Mouse (Mus musculus) limb, embryonic 15.5 days (tissue): ENCODE measurements around the gene Coq10b. TPM values are rescaled to one million over a fixed set of nuclear protein-coding genes. Genes with fewer than 3 reads are reported as not detected.
"Not testable (repeated sequence)": the region's sequence is repeated elsewhere in the genome, so short reads cannot be mapped to it uniquely, and the experiment has no call there.

Experiments
- ATAC-seq: fragments of 200-750 bp; cut with Nextera tagmentation; 2 replicates; pipeline ENCODE4 v1.8.0; 2017; ENCODE audit warnings: low read depth, moderate TSS enrichment; ENCODE audit not compliant: insufficient number of reproducible peaks, low FRiP score, low TSS enrichment
- H3K27ac ChIP-seq: fragments of 300-500 bp; sonication (generic); 2 replicates; pipeline ENCODE4 v1.5.1; 2015; ENCODE audit warnings: moderate library complexity, mild to moderate bottlenecking, inconsistent platforms
- H3K27me3 ChIP-seq: fragments of 300-500 bp; sonication (generic); 2 replicates; pipeline ENCODE4 v1.6.1; 2015; ENCODE audit warnings: inconsistent platforms
- H3K36me3 ChIP-seq: fragments of 300-500 bp; sonication (generic); 2 replicates; pipeline ENCODE4 v1.6.1; 2015; ENCODE audit warnings: inconsistent platforms
- H3K4me1 ChIP-seq: fragments of 300-500 bp; sonication (generic); 2 replicates; pipeline ENCODE4 v1.6.1; 2015; ENCODE audit warnings: inconsistent platforms
- H3K4me2 ChIP-seq: fragments of 300-500 bp; sonication (generic); 2 replicates; pipeline ENCODE4 v1.6.1; 2015; ENCODE audit warnings: mild to moderate bottlenecking, inconsistent platforms
- H3K4me3 ChIP-seq: fragments of 300-500 bp; sonication (generic); 2 replicates; pipeline ENCODE4 v1.5.1; 2015; ENCODE audit warnings: mild to moderate bottlenecking, inconsistent platforms
- H3K9ac ChIP-seq: fragments of 300-500 bp; sonication (generic); 2 replicates; pipeline ENCODE4 v1.6.1; 2015; ENCODE audit warnings: inconsistent platforms
- H3K9me3 ChIP-seq: fragments of 300-500 bp; sonication (generic); 2 replicates; pipeline ENCODE4 v1.6.1; 2016; ENCODE audit warnings: inconsistent platforms
- WGBS: fragments of 180-500 bp; shearing (Covaris S2); methylation state at CpG from one replicate; pipeline ENCODE4 v1.1.7; 2015; 5-methylcytosine and 5-hydroxymethylcytosine counted together
- polyA plus RNA-seq: library from polyadenylated mRNA; unstranded; fragments of >200 nt; fragmentation: Nextera tagmentation; extraction: Ambion mirVana; gene quantifications from 2 replicates; pipeline ENCODE4 v1.2.1, GENCODE M21; 2015

Gene Coq10b
- 19.9 and 22.2 TPM in 2 replicates for polyA plus RNA-seq

DNA sequence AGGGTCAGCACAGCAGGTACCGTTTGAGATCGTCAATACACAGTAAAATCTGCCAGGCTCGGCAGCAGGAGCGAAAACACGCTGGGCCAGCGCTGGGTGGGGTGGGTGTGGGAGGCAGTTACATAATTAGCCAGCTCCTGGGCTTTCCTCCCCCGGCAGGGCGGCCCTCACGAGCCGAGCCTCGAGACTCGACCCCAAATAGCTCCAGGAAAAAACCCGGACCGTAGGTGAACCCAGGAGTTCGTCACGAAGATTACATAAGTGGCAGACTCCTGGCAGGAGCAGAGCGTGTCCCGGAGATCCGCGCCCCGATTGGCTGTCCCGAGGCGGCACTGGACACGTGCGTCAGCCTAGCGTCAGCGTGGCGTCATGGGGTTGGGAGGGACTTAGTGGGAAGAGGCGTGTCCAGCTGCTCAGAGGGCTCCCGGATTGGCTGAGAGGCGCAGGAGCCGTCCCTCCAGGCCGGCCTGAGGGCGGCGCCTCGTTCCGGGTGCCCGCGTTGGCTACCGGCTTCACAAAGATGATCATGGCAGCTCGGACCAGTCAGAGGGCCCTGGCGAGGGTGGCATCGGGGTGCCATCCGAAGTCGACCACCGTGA lies at the start of gene Coq10b:
Gene Coq10b (plus strand): TSS at position 416 of the 599 bp plus-strand sequence.
- Histone ChIP-seq H3K4me1 (peaks cover 11% of the 10 kb centered on the region), H3K36me3 (peaks cover 3% of the 10 kb centered on the region; the same call in 1 of the 2 replicates), H3K9me3 (no peaks in the 10 kb centered on the region), H3K9ac (peak within 1 kb of the TSS; percentile 60), H3K4me3 (peak within 1 kb of the TSS; percentile 79), H3K27ac (peak within 1 kb of the TSS; percentile 82), H3K4me2 (peak within 1 kb of the TSS; percentile 76), H3K27me3 (no peaks in the 10 kb centered on the region)
- ATAC-seq: peak; percentile 100
- 0% methylated on average over 46 of the region's 46 CpGs for WGBS

GRCm38 (mm10) chr1:55008313-55008712 lies 44.3 kb upstream of the Coq10b start:
- ATAC-seq, H3K4me2 ChIP-seq, H3K9me3 ChIP-seq, H3K27ac ChIP-seq, H3K9ac ChIP-seq, H3K4me1 ChIP-seq, H3K27me3 ChIP-seq, H3K4me3 ChIP-seq: not testable (repeated sequence)
- H3K36me3 ChIP-seq: peaks cover 60% of the 10 kb centered on the region
- 91% methylated on average over 2 of the region's 2 CpGs for WGBS

GRCm38 (mm10) chr1:55012513-55012912 lies 40.1 kb upstream of the Coq10b start:
- Histone ChIP-seq H3K4me2 (no peak overlapping the region), H3K27me3 (no peaks in the 10 kb centered on the region), H3K27ac (no peak overlapping the region), H3K9ac (no peak overlapping the region), H3K36me3 (peaks cover 63% of the 10 kb centered on the region), H3K4me1 (no peaks in the 10 kb centered on the region), H3K9me3 (no peaks in the 10 kb centered on the region), H3K4me3 (no peak overlapping the region)
- 61% methylated on average over 3 of the region's 3 CpGs for WGBS
- ATAC-seq: no peak

DNA sequence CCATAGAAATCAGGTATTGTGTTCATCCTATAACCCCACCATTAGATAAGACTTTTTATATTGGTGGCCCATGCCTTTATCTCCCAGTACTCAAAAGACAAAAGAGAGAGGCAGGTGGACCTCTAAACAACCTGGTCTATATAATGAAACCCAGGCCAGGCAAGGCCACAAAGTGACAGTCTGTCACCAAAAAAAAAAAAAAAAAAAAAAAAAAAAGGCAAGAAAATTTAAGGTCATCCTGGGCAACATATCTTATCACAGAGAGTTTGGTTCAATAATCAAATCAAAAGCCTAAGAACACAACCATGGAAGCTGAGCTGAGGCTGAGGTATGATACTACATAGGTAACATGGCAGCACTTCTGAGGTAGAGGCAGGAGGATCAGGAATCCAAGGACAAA lies 30.7 kb upstream of the Coq10b start:
- H3K4me1 ChIP-seq: peaks cover 5% of the 10 kb centered on the region; the same call in 1 of the 2 replicates
- H3K4me3 ChIP-seq: no peak overlapping the region
- ATAC-seq: no peak
- no peak overlapping the region for H3K4me2 ChIP-seq
- no peak overlapping the region for H3K27ac ChIP-seq
- no peak overlapping the region for H3K9ac ChIP-seq
- H3K36me3 ChIP-seq: peaks cover 16% of the 10 kb centered on the region; the same call in 1 of the 2 replicates
- no peaks in the 10 kb centered on the region for H3K9me3 ChIP-seq
- H3K27me3 ChIP-seq: no peaks in the 10 kb centered on the region

DNA sequence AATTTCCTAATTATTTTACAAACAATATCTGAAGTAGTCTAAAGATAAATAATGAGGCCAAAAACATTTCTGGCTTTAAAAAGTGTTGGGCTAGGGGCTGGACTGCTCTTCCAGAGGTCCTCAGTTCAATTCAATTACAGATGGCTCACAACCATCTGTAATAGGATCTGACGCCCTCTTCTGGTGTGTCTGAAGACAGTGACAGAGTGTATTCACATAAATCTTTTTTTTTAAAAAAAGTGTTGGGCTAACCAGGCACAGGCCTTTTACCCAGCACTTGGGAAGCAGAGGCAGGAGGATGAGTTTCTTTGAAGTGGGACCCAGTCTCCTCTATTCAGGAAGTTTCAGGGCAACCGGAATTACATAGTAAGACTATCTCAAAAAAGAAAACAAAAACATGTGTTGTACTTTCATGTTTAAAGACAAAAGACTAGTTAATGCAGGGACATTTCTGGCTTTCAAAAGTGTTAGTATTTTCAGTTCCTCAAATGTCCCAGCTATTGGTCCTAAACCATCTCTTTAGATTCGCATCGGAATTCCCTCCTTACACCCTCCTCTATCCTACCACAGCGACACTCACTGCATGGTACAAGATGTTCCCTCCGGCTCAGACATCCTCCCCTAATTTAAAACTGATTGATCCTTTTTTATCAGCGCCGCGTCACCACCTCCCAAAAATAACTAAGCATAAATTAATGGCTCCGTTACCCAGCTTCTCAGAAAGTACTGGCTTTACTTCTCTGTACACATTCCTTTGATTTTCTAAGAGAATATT lies 26.7 kb upstream of the Coq10b start:
- Histone ChIP-seq H3K4me1 (peaks cover 5% of the 10 kb centered on the region; the same call in 1 of the 2 replicates), H3K9me3 (no peaks in the 10 kb centered on the region), H3K4me3 (peak overlapping the region; percentile 88), H3K27me3 (no peaks in the 10 kb centered on the region), H3K36me3 (no peaks in the 10 kb centered on the region), H3K9ac (peak overlapping the region; percentile 96), H3K4me2 (peak overlapping the region; percentile 51), H3K27ac (peak overlapping the region; percentile 96)
- no peak for ATAC-seq
- whole genome bisulfite sequencing: 9% methylated on average over 10 of the region's 10 CpGs

GRCm38 (mm10) chr1:55026444-55027252 lies 25.9 kb upstream of the Coq10b start:
- H3K27me3 ChIP-seq: no peaks in the 10 kb centered on the region
- WGBS: under 1% methylated on average over 55 of the region's 55 CpGs
- peak overlapping the region; percentile 96 for H3K27ac ChIP-seq
- no peaks in the 10 kb centered on the region for H3K36me3 ChIP-seq
- peak overlapping the region; percentile 51 for H3K4me2 ChIP-seq
- H3K4me1 ChIP-seq: peaks cover 5% of the 10 kb centered on the region; the same call in 1 of the 2 replicates
- H3K9me3 ChIP-seq: no peaks in the 10 kb centered on the region
- H3K9ac ChIP-seq: peak overlapping the region; percentile 96
- peak; percentile 16; the same call in 1 of the 2 replicates for ATAC-seq
- peak overlapping the region; percentile 88 for H3K4me3 ChIP-seq

- peak; percentile 99 for ATAC-seq
- Histone ChIP-seq H3K27me3 (no peaks in the 10 kb centered on the region), H3K4me1 (peaks cover 5% of the 10 kb centered on the region; the same call in 1 of the 2 replicates), H3K27ac (peak within 1 kb of the TSS; percentile 96), H3K4me2 (peak within 1 kb of the TSS; percentile 51), H3K9me3 (no peaks in the 10 kb centered on the region), H3K4me3 (peak within 1 kb of the TSS; percentile 88), H3K36me3 (no peaks in the 10 kb centered on the region), H3K9ac (peak within 1 kb of the TSS; percentile 96)
- 2% methylated on average over 46 of the region's 46 CpGs for WGBS
These were observed 25.2 kb upstream of the Coq10b start, which contains the start of gene Sf3b1 for GRCm38 (mm10) chr1:55027253-55027801. TSS of gene Sf3b1 (minus strand) at chr1:55027481.

- Histone ChIP-seq H3K4me1 (peaks cover 5% of the 10 kb centered on the region; the same call in 1 of the 2 replicates), H3K27me3 (no peaks in the 10 kb centered on the region), H3K27ac (no peak overlapping the region), H3K36me3 (no peaks in the 10 kb centered on the region), H3K4me2 (peak overlapping the region; percentile 51), H3K9me3 (no peaks in the 10 kb centered on the region), H3K9ac (no peak overlapping the region; the same call in 1 of the 2 replicates), H3K4me3 (peak overlapping the region; percentile 88)
- 91% methylated on average over 1 of the region's 1 CpGs for WGBS
- ATAC-seq: no peak
These were observed 24.6 kb upstream of the Coq10b start for GRCm38 (mm10) chr1:55027966-55028365.

DNA sequence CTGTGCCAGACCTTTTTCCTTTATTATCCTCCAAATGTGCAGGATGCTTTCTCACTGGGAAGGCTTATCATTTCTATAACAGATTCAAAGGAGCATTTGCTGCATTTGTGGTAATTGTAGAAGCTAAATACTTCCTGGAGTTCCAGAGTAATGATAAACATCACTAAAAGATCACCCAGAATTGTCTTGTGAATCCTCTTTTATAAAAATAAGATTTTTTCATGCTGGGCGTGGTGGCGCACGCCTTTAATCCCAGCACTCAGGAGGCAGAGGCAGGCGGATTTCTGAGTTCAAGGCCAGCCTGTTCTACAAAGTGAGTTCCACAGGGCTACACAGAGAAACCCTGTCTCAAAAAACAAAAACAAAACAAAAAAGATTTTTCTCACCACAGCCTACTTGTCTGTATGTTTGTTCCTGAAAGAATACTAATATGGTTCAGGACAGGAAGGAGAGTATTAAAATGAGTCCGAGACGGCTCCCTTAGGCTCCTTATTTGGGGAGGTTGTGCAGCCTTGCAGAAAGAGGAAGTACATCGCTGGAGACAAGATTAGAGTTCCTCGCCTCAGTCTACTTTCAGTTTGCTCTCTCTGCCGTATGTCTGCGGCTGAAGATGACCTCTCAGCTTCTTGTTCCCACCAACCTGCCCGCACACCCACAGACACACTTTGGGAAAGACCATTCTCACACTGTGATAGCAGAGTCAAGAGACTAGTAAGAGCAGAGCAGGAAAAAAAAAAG lies 23.9 kb upstream of the Coq10b start:
- Histone ChIP-seq H3K36me3 (no peaks in the 10 kb centered on the region), H3K9ac (no peak overlapping the region), H3K4me3 (no peak overlapping the region), H3K9me3 (no peaks in the 10 kb centered on the region), H3K27ac (no peak overlapping the region), H3K4me1 (peaks cover 5% of the 10 kb centered on the region; the same call in 1 of the 2 replicates), H3K27me3 (no peaks in the 10 kb centered on the region), H3K4me2 (no peak overlapping the region)
- WGBS: 82% methylated on average over 11 of the region's 11 CpGs
- ATAC-seq: no peak

DNA sequence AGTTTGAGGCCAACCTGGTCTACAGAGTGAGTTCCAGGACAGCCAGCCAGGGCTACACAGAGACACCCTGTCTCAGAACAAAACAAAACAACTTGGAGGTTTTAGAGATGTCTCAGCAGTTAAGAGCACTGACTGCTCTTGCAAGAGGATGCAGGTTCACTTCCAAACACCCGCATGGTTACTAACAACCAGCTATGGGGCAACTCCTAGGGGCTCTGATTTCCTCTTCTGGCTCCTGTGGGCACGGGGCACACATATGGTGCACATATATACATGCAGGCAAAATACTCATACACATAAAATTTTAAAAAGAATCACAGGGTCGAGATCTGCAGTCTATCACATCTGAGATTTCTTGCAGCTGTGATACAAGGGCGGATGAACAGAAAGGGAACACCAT lies 23.1 kb upstream of the Coq10b start:
- no peak overlapping the region for H3K4me2 ChIP-seq
- H3K9ac ChIP-seq: no peak overlapping the region
- H3K36me3 ChIP-seq: no peaks in the 10 kb centered on the region
- H3K27ac ChIP-seq: no peak overlapping the region
- H3K4me3 ChIP-seq: no peak overlapping the region
- no peaks in the 10 kb centered on the region for H3K9me3 ChIP-seq
- peaks cover 5% of the 10 kb centered on the region; the same call in 1 of the 2 replicates for H3K4me1 ChIP-seq
- no peaks in the 10 kb centered on the region for H3K27me3 ChIP-seq
- no peak for ATAC-seq
- WGBS: 65% methylated on average over 4 of the region's 4 CpGs
